Mouse (Mus musculus): ENCODE data around the gene 1600002K03Rik.

DNA sequence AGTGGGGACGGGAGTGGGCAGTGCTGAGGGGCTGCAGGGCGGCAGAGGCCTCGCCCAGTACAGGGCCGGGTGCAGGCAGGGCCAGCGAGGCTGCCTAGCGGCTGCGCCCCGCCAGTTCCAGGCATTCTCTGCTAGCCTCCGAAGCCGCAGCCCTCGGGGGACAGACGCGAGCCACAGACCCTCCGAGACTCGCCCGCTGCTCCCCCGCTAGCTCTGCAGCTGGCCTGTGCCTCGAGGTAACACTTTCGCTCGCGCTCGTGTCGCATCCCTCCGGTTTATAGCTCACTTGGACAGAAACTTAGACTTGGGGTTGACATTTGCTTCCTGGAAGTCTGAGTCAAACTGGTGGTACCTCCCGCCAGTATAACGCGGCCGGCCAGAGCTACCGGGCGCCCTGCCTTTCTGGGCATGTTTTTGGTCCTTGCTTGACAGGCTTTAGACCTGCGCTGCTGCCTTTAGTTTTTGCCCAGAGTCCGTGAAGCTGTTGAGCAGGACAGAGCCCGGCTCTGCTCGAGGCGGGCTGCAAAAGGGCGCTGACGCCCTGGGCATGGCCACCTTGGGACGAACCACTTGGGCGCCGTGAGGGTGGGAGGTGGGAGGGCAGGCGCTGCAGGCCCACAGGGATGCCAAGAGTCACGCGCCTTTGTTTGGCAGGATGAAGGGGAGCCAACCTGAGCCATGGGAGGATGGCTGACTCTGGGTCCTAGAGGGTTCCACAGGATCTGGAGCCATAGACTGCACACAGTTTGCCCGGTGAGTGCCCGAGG, 801 bp upstream of the 1600002K03Rik start:
- no peak for TF ChIP-seq CTCF (IDR thresholded peaks at IDR 0.05; ENCODE audit: borderline replicate concordance, insufficient read depth, low read length)
- 0 out of 2 replicates have a peak, but pooled peaks have one; percentile 27 for TF ChIP-seq POLR2A (IDR thresholded peaks at IDR 0.05; ENCODE audit: low read depth, low read length)

All from embryonic fibroblast, embryonic 13.5 days (primary cell).